Mouse (Mus musculus) kidney, postnatal 14 days (tissue): Measurements from ENCODE around the gene Lgals7.

Source experiments
- DNase-seq: peaks from one replicate; pipeline ENCODE4 v3.0.0; 2022; ENCODE audit warnings: mixed read lengths

The Lgals7 gene

DNA sequence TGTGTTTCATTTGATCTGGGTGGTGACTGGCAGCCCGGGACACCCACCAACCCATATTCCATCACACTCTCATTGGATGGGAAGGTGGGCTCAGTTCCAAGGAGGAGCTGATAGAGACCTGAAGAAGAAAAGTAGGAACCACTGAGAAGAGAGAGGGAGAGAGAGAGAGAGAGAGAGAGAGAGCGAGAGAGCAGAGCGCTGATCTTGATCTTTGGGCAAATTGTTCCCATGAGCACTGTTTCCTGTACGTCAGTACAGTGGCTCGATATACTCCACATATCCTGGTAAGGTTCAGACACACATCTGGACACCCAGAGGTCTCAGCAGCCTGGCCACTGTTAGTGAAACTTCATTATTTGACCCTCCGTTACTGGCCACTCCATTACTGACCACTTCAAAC is at the start of gene Lgals7:
Lgals7 (plus strand) TSS at position 314 of the 400 bp plus-strand sequence.
- no peak for DNase-seq

DNA sequence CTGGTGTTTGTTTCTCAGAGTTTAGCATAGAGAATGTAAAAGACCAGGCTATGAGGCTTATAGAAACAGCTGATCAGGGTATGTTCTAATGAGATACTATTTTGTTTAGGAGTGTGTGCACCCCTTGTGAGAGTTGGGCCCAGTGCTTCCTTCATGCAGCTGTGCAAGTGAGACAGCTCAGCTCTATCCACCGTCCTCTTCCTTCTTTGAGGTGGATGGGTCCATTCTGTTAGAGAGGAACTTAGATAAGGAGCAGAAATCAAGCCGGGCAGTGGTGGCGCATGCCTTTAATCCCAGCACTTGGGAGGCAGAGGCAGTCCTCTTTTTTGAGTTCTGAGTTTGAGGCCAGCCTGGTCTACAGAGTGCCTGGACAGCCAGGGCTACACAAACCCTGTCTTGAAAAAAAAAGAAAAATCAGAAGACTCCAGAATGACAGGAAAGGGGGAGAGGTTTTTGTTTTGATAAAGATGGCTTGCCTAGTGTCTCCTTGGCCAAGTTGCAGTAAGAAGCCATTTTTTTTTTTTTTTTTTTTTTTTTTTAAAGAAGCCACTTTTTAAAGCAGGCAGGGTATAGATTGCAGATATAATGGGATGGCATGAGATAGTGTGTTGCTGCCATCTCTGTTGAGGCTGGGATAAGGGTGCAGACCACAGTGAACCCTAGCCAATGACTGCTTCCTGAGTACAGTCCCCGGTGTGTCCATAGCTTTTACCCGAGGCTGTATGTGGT is 49.2 kb upstream of the Lgals7 start:
- DNase-seq, result no peak

- DNase-seq, result no peak
Observed at GRCm38 (mm10) chr7:28815230-28815629, 48.4 kb upstream of the Lgals7 start.

GRCm38 (mm10) chr7:28816201-28816600 is 47.5 kb upstream of the Lgals7 start:
- no peak for DNase-seq

- no peak for DNase-seq
Observed at GRCm38 (mm10) chr7:28816920-28817319, 46.7 kb upstream of the Lgals7 start.

GRCm38 (mm10) chr7:28817524-28817923 is 46.1 kb upstream of the Lgals7 start:
- no peak for DNase-seq

DNA sequence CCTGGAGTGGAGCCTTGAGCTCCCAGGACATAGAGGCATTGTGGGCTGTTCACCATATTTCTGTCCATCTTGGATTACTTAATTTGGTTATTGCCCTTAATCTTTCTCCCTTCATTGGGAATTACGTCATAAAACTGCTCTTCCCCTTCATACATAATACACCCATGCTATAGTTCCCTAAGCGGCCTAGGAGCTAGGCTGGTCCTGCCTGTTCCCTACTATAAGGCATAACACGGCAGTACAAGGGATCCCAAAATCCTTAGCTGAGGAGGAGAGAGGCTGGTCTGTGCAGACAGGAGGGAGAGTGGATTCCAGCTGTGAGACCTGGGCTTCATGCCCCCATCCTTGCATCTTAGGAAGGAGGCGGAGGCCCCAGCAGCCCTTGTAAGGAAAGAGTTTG is 45.7 kb upstream of the Lgals7 start:
- DNase-seq, result no peak

DNA sequence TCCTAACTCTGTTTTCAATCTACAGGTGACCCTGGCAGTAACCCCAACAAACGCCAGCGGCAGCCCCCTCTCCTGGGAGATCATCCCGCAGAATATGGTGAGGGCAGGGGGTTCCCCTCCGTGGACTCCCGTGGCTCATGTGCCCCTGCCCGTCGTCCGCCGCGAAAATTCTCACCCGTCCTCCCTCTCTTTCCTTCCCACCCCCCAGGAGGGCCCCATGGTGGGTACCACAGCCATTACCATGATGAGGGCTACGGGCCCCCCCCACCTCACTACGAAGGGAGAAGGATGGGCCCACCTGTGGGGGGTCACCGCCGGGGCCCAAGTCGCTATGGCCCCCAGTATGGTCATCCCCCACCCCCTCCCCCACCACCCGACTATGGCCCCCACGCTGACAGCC is 45.2 kb upstream of the Lgals7 start:
- no peak for DNase-seq

DNA sequence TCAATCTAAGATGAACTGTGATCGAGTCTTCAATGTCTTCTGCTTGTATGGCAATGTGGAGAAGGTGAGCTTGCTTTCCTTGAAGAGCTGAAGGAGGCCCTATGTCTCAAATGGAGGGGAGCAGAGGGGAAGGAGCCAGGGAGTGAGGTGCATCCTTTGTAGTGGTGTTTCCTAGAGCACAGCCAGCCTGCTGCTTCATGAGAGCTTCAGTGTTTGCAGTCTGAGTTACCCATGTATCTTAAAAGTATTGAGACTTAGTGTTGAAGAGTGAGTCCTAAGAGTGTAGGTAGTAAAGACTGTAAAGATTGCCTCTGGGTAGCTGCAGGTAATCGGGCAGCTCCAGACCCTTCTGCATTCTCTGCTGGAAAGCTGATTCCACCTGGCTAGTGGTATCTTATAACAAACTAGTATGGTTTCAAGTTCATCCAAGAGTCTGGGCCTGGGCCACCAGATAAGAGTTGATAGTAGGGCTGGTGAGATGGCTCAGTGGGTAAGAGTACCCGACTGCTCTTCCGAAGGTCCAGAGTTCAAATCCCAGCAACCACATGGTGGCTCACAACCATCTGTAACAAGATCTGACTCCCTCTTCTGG is 44.7 kb upstream of the Lgals7 start:
- DNase-seq, result no peak

DNA sequence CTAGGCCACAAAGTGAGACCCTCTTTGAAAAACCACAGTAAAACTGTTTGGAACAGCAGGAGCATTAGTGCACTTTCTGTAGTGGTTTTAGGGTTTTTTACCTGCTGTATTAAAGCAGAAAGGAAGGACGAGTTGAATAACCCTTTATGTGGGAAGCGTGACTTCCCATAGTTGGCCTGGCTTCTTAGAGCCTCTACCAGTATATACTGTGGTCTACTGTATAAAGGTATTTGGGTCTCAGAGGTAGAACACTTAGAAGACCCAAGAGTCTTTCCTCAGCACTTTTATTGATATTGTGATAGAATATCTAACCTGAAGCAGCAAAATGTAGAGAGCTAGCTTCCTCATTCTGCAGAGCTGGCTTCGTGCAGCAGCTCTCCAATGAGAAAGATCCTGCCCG is 44.1 kb upstream of the Lgals7 start:
- no peak for DNase-seq

GRCm38 (mm10) chr7:28820358-28821260 is 43.0 kb upstream of the Lgals7 start:
- DNase-seq, result peak; percentile 78

DNA sequence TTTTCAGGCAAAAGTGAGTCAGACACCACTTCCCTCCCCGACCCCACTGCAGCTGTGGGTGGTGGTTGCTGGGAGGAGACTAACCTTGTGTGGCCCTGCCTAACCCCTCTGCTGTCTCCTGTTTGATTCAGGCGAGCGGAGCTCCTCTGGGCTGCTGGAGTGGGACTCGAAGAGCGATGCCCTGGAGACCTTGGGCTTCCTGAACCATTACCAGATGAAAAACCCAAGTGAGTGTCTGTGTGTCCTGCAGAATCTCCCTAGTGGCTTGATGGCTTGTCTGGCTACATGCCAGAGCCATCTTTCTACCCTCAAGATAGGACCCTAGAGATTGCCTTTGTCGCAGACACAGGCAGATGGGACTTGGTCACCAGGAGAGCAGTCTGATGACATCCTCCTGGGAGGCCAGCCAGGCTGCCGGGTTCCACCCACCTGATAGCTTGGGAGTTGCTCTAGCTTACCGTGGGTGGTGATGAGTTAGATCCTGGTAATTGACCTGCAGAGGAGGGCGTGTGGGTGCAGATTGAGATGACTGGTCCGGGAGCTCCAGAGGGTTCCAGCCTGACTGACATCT is 42.3 kb upstream of the Lgals7 start:
- peak; percentile 53 for DNase-seq

DNA sequence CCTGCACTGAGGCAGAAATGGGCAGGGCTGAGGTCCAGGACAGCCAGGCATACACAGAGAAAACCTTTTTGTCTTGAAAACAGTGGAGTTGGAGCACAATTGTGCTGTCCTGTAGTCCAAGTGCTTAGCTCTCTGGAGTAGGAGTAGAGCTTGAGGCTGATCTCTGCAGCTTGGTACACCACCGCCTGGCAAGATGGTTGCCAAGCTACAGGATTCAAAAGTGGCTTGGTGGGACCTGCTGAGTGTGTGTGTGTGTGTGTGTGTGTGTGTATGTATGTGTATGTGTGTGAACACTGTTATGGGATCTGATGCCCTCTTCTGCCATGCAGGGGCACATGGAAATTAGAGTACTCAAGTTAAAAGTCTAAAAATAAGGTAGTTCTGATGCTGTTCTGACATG is 41.1 kb upstream of the Lgals7 start:
- DNase-seq, result no peak

DNA sequence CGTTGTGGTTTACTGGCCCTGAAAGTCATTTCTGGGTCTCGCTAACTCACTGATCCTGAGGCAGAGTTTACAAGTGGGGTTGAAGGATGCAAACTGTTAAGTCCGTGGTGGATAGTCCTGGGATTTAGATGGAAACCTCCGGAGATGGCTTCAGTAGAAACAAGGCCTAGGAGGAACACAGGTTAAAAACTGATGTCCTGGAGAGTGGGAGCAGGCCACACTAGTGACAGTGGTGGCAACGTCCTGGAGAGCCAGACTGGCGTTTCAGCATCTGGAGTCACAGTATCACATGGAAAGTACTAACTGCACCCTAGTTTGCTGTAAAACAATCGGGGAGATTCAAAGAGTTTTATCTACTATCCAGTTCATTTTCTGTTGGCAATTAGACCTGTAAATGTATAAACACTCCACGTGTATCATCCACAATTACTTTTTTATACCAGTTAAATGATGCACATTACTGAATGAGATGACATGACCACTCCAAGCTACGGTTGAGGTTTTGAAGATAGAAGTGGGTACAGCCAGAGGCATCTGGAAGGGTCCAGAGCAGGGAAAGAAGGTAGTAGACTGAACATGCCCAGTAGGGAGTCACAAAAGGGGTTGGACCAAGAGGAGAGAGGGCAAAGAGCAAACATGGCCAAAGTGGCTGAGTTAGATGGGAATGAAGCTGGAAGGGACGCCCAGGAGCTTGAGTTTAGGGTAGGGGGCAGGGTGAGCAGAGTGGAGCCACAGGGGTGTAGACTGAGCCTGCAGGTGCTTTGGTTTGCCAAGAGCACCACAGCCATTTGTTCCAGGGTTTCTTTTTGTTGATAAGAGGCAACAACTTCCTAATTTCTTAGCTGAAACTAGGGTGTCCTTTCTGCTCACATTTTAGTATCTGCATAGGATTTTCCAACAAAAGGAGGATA is 40.4 kb upstream of the Lgals7 start:
- peak; percentile 54 for DNase-seq

GRCm38 (mm10) chr7:28823932-28824331 is 39.7 kb upstream of the Lgals7 start:
- DNase-seq, result no peak

- DNase-seq, result peak; percentile 95
Observed at GRCm38 (mm10) chr7:28824941-28825685, 38.5 kb upstream of the Lgals7 start, which contains the start of gene Ech1. Ech1 (plus strand) TSS chr7:28825217.

DNA sequence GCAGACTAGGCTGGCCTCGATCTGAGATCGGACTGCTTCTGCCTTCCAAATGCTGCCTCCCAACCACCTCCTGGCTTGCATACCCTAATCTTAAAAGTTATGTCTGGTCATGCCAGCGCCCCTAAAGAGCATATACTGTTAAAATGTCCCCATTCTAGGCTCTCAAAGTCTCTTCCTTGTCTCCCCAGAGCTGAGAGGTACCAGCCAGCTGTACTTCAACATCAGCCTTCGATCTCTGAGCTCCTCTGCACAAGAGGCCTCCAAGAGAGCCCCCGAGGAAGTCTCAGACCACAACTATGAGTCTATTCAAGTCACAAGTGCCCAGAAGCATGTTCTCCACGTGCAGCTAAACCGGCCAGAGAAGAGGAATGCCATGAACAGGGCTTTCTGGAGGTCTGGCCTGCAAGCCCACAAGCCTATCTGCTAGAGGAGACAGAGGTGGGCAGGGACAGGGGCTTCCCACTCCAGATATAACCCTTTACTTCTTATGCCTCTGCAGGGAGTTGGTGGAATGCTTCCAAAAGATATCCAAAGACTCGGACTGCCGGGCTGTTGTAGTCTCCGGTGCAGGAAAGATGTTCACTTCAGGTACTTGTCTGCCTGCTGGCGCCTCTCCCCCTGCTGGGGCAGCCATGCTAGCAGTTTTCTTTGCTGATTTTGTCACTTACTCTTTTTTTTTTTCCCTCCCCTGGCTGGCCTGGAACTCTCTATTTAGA is 37.8 kb upstream of the Lgals7 start:
- DNase-seq, result no peak

DNA sequence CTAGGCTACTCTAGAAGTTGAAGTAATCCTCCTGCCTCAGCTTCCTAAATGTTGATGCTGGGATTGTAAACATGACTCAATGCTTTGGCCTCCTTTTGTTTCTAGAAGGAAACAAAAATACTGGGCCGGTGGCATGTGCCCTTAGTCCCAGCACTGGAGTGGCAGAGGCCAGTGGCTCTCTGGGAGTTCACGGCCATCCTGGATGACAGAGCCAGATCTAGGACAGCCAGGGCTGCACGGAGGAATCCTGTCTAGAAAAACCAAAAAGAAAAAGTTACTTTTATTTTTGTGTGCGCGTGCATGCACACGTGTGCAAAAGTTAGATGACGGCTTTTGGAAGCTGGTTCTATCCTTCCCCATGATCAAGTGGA is 37.3 kb upstream of the Lgals7 start:
- DNase-seq, result no peak

GRCm38 (mm10) chr7:28827338-28827737 is 36.3 kb upstream of the Lgals7 start:
- DNase-seq, result peak; percentile 85

DNA sequence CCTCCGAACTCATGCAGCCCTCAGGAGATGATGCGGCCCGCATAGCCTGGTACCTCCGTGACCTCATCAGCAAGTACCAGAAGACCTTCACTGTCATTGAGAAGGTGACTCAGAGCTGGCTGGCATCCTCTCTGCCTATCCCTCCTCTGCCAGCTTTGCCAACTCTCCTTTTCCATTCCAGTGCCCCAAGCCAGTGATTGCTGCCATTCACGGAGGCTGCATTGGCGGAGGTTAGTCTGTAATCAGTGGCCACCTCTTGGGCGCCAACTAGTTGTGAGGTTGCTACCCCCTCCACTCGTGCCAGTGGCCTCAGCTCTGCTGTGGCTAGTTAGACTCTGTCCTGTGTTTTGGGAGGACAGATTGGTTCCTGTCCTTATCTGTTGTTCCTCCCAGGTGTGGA is 33.8 kb upstream of the Lgals7 start:
- DNase-seq, result no peak

DNA sequence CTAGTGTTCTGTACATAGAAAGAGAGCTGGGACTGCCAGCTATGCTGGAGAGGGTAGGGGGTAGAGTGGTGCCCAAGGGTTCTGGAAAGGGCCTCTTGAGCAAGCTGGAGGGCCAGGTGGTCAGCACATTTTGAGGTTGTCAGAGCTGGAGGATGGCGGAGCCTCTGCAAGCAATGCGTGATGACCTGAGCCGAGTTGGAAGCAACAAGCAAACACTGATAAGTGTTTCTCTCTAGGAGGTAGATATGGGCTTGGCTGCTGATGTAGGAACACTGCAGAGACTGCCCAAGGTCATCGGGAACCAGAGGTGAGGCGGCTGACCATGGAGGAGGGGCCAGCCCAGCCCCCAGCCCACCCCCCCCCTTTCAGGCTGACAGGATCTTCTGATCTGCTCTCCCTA is 32.7 kb upstream of the Lgals7 start:
- DNase-seq, result no peak
